Mouse (Mus musculus) forebrain, embryonic 15.5 days (tissue): ENCODE results near the gene Ear10. TPM values are rescaled to one million over a fixed set of nuclear protein-coding genes. Genes with fewer than 3 reads are reported as not detected.
"Not testable (repeated sequence)": the region's sequence is repeated elsewhere in the genome, so short reads cannot be mapped to it uniquely, and the experiment has no call there.

Experiments
- ATAC-seq: fragments of 200-750 bp; cut with Nextera tagmentation; replicated peaks from 2 replicates; pipeline ENCODE4 v1.8.0; 2017; ENCODE audit warnings: mild to moderate bottlenecking, moderate TSS enrichment, moderate library complexity
- H3K27ac ChIP-seq: fragments of 300-500 bp; sonication (generic); replicated peaks from 2 replicates; pipeline ENCODE4 v1.5.1; 2015; ENCODE audit warnings: mild to moderate bottlenecking, inconsistent platforms
- H3K27me3 ChIP-seq: fragments of 300-500 bp; sonication (generic); 2 replicates; pipeline ENCODE4 v1.6.1; 2015; ENCODE audit warnings: inconsistent platforms
- H3K36me3 ChIP-seq: fragments of 300-500 bp; sonication (generic); 2 replicates; pipeline ENCODE4 v1.6.1; 2015; ENCODE audit warnings: mild to moderate bottlenecking, inconsistent platforms
- H3K4me1 ChIP-seq: fragments of 300-500 bp; sonication (generic); 2 replicates; pipeline ENCODE4 v1.6.1; 2015; ENCODE audit warnings: inconsistent platforms
- H3K4me2 ChIP-seq: fragments of 300-500 bp; sonication (generic); replicated peaks from 2 replicates; pipeline ENCODE4 v1.6.1; 2015; ENCODE audit warnings: mild to moderate bottlenecking, inconsistent platforms
- H3K4me3 ChIP-seq: fragments of 300-500 bp; sonication (generic); 2 replicates; pipeline ENCODE4 v1.5.1; 2015; ENCODE audit warnings: mild to moderate bottlenecking, inconsistent platforms
- H3K9ac ChIP-seq: fragments of 300-500 bp; sonication (generic); replicated peaks from 2 replicates; pipeline ENCODE4 v1.6.1; 2015; ENCODE audit warnings: mild to moderate bottlenecking, inconsistent platforms
- H3K9me3 ChIP-seq: fragments of 300-500 bp; sonication (generic); 2 replicates; pipeline ENCODE4 v1.6.1; 2016; ENCODE audit warnings: inconsistent platforms
- WGBS: fragments of 180-500 bp; shearing (Covaris S2); methylation state at CpG from one replicate; pipeline ENCODE4 v1.1.7; 2015; ENCODE audit warnings: mixed read lengths; 5-methylcytosine and 5-hydroxymethylcytosine counted together
- polyA plus RNA-seq: library from polyadenylated mRNA; unstranded; fragments of >200 nt; fragmentation: Nextera tagmentation; extraction: Ambion mirVana; gene quantifications from 2 replicates; pipeline ENCODE4 v1.2.1, GENCODE M21; 2015

Gene Ear10
- polyA plus RNA-seq, 1 experiment from 2014 or later = not detected

DNA sequence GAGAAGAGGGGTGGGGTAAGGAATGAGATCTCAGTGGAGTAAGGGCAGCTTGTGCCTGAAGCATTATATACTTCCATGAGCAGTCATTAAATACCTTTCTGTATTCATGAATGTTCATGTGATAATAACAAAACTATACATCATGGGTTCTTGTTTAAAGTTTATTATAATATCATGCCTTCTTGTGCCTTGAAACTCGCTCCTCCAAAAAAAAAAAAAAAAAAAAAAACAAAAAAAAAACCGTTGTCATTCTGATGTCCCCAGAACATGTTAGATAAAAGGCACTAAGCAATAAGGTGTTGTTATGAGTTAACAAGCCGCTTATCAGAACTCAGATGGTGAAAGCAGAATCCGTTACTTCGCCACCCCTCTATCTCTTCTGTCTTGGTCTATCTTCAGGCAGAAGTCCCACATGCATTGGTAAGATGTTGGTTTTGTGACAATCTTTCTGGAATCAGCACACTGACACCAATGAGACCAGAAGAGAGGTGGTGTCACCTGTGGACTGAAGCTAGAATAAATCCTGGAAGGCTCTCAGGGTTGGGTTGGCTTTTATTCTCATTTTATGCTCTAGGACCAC lies 43.3 kb downstream of the Ear10 start:
- H3K4me3 ChIP-seq, H3K4me1 ChIP-seq, ATAC-seq, H3K9me3 ChIP-seq, H3K36me3 ChIP-seq, H3K4me2 ChIP-seq, H3K9ac ChIP-seq, H3K27me3 ChIP-seq, H3K27ac ChIP-seq: not testable (repeated sequence)
- 91% methylated on average over 5 of the region's 5 CpGs for WGBS

DNA sequence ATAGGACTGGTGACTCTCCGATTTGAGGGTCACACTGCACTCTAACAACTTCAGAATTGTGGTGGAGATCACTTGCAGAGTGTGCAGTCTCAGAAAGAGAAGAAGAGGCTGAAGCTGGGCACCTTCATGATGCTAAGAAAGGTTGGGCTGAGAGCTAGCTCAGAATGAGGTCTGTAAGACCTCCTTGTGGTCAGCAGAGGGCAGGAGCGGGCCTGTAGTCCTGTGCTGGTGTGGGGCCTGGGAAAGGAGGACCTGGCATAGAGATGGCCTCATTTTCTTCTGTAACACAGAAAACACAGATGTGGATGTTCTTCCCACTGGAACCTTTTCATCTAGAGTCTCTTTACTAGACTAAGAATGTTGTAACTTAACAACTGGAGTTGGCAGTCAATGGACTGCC lies 45.6 kb downstream of the Ear10 start:
- ATAC-seq, H3K9me3 ChIP-seq: not testable (repeated sequence)
- 60% methylated on average over 1 of the region's 2 CpGs for WGBS

GRCm38 (mm10) chr14:43875417-43875816 lies 47.9 kb downstream of the Ear10 start, which contains the start of gene Ear1:
Gene Ear1 (minus strand): TSS chr14:43875517.
- H3K27me3 ChIP-seq, H3K27ac ChIP-seq, ATAC-seq, H3K4me1 ChIP-seq, H3K9ac ChIP-seq, H3K4me3 ChIP-seq, H3K9me3 ChIP-seq, H3K36me3 ChIP-seq, H3K4me2 ChIP-seq: not testable (repeated sequence)
- WGBS = 84% methylated on average over 3 of the region's 3 CpGs

More for the DNA sequence above, 45.6 kb downstream of the Ear10 start:
- H3K27ac ChIP-seq, H3K4me3 ChIP-seq, H3K9ac ChIP-seq, H3K4me1 ChIP-seq, H3K27me3 ChIP-seq, H3K36me3 ChIP-seq, H3K4me2 ChIP-seq: not testable (repeated sequence)

DNA sequence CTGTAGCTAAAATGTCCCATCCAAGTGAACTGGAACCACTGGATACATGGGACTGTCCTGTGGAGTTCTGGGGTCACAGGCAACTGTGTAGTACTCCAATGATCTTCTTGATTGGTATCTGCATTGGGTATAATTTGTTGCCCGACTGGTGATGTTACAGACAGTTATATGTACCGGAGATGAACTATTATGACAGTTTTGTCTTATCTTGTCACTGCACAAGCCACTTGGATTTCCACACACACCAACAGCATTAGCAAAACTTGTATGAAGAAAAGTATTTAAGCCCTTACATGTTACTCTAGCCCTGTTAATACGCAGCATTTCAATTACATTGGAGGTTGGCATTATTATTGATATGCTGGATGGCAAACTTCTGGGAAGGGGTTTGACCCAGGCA lies 48.5 kb downstream of the Ear10 start:
- not testable (repeated sequence) for H3K4me2 ChIP-seq, H3K36me3 ChIP-seq, H3K4me3 ChIP-seq, H3K9ac ChIP-seq, H3K27ac ChIP-seq, H3K9me3 ChIP-seq, H3K27me3 ChIP-seq, H3K4me1 ChIP-seq, ATAC-seq
- WGBS = 84% methylated on average over 3 of the region's 3 CpGs

Other genes starting within 250 kb of the Ear10 start
- not detected in 2 replicates for gene Gm8165, start 246.4 kb downstream of the Ear10 start, polyA plus RNA-seq
- gene Gm7324, start 225.7 kb downstream of the Ear10 start, polyA plus RNA-seq = 0.72 and 1.0 TPM in 2 replicates
- gene Gm16506, start 196.1 kb downstream of the Ear10 start, polyA plus RNA-seq = not detected in 2 replicates
- not detected in 2 replicates for gene Gm6526, start 175.7 kb downstream of the Ear10 start, polyA plus RNA-seq
- not detected in 2 replicates for gene Gm8180, start 138.8 kb downstream of the Ear10 start, polyA plus RNA-seq
- gene Ear1, start 48.0 kb downstream of the Ear10 start, polyA plus RNA-seq = not detected in 2 replicates
- gene Gm8113, start 1.8 kb upstream of the Ear10 start, polyA plus RNA-seq = 4.4 and 4.7 TPM in 2 replicates
- gene Ang5, start 33.5 kb upstream of the Ear10 start, polyA plus RNA-seq = not detected in 2 replicates
- gene Ang6, start 78.7 kb upstream of the Ear10 start, polyA plus RNA-seq = not detected in 2 replicates
- gene Ear2, start 179.1 kb upstream of the Ear10 start, polyA plus RNA-seq = not detected in 2 replicates
- not detected in 2 replicates for gene Gm3327, start 200.3 kb upstream of the Ear10 start, polyA plus RNA-seq